Mouse (Mus musculus) lung, postnatal 25 days (tissue): ENCODE data around the gene Eomes.

Experiments used
- DNase-seq: peaks from one replicate; pipeline ENCODE4 v3.0.0; 2022; ENCODE audit warnings: low spot score

The Eomes gene

GRCm38 (mm10) chr9:118520011-118520410, 42.0 kb downstream of the Eomes start:
- no peak for DNase-seq

GRCm38 (mm10) chr9:118520858-118521257, 42.8 kb downstream of the Eomes start:
- no peak for DNase-seq

- DNase-seq = no peak
Measured at GRCm38 (mm10) chr9:118521659-118522058, 43.6 kb downstream of the Eomes start.

GRCm38 (mm10) chr9:118523738-118524137, 45.7 kb downstream of the Eomes start:
- no peak for DNase-seq

GRCm38 (mm10) chr9:118527056-118527455, 49.0 kb downstream of the Eomes start:
- no peak for DNase-seq

GRCm38 (mm10) chr9:118529783-118530182, 51.8 kb downstream of the Eomes start:
- no peak for DNase-seq

GRCm38 (mm10) chr9:118530679-118531078, 52.7 kb downstream of the Eomes start:
- DNase-seq = no peak

- DNase-seq = no peak
Measured at GRCm38 (mm10) chr9:118532516-118533205, 54.6 kb downstream of the Eomes start.
